Mouse (Mus musculus) heart, embryonic 10.5 days (tissue): ENCODE results near the gene Papolb. TPM values are rescaled to one million over a fixed set of nuclear protein-coding genes. Genes with fewer than 3 reads are reported as not detected.

Source experiments
- DNase-seq: peaks from one replicate; pipeline ENCODE4 v3.0.0-alpha.2; 2017; ENCODE audit warnings: low spot score
- H3K27ac ChIP-seq: fragments of 300-500 bp; sonication (generic); 2 replicates; pipeline ENCODE4 v1.5.1; 2016; ENCODE audit warnings: mild to moderate bottlenecking
- H3K27me3 ChIP-seq: fragments of 300-500 bp; sonication (generic); 2 replicates; pipeline ENCODE4 v1.6.1; 2016; ENCODE audit warnings: mild to moderate bottlenecking; ENCODE audit not compliant: poor library complexity, insufficient read depth, severe bottlenecking
- H3K36me3 ChIP-seq: fragments of 300-500 bp; sonication (generic); 2 replicates; pipeline ENCODE4 v1.6.1; 2016; ENCODE audit warnings: mild to moderate bottlenecking, moderate library complexity
- H3K4me1 ChIP-seq: fragments of 300-500 bp; sonication (generic); 2 replicates; pipeline ENCODE4 v1.6.1; 2016; ENCODE audit warnings: mild to moderate bottlenecking
- H3K4me3 ChIP-seq: fragments of 300-500 bp; sonication (generic); 2 replicates; pipeline ENCODE4 v1.5.1; 2016; ENCODE audit warnings: mild to moderate bottlenecking, moderate library complexity
- H3K9me3 ChIP-seq: fragments of 300-500 bp; sonication (generic); 2 replicates; pipeline ENCODE4 v1.6.1; 2016; ENCODE audit warnings: mild to moderate bottlenecking, moderate library complexity
- WGBS: fragments of 180-500 bp; shearing (Covaris S2); methylation state at CpG from one replicate; pipeline ENCODE4 v1.1.7; 2016; 5-methylcytosine and 5-hydroxymethylcytosine counted together
- polyA plus RNA-seq: library from polyadenylated mRNA; unstranded; fragments of >200 nt; fragmentation: Nextera tagmentation; extraction: Ambion mirVana; gene quantifications from 2 replicates; pipeline ENCODE4 v1.2.1, GENCODE M21; 2016

The Papolb gene
- polyA plus RNA-seq = 0.39 and 0.50 TPM in 2 replicates

DNA sequence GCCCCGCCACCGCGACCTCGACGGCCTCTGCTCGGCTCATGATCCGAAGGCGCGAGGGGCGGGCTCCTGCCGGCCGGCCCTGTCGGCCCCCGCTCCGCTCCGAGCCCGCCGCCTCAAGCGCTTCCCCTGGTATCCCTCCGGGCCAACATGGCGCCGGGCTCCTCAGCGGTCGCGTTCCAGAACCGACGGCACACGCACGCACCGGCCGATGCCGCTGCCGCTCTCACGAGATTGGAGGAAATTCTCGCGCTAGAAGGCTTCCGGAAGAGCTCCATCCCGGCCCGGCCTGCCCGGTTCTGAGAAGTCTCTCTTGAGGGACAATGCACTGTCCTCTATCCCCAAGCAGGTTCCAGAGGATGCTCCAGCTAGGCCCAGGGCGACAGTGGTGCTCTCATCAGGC lies at the start of gene Papolb:
Papolb (minus strand) TSS at position 162 of the 400 bp plus-strand sequence.
- H3K4me1 ChIP-seq = peaks cover 17% of the 10 kb centered on the region
- 39% methylated on average over 41 of the region's 41 CpGs for WGBS
- H3K36me3 ChIP-seq = peaks cover 5% of the 10 kb centered on the region; the same call in 1 of the 2 replicates
- DNase-seq = no peak
- H3K4me3 ChIP-seq = peak within 1 kb of the TSS; percentile 47
- peak within 1 kb of the TSS; percentile 79 for H3K27ac ChIP-seq
- H3K9me3 ChIP-seq = no peaks in the 10 kb centered on the region; the same call in 1 of the 2 replicates
- H3K27me3 ChIP-seq = peaks cover 21% of the 10 kb centered on the region

DNA sequence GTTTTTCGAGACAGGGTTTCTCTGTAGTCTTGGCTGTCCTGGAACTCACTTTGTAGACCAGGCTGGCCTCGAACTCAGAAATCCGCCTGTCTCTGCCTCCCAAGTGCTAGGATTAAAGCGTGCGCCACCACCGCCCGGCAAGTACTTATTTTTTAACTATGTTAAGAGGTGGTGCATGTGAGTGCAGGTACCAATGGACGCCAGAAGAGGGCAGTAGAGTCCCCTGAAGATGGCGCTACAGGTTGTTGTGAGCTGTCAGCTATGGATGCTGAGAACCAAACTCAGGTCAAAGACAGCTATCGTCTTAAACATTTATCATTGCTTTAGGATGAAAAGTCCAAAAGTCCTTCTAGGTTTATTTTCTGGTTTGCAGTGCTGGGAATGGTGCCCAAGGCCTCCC lies 48.3 kb upstream of the Papolb start:
- Histone ChIP-seq H3K27me3 (0 out of 2 replicates have a peak, but pooled peaks cover 5% of the 10 kb centered on the region), H3K9me3 (no peaks in the 10 kb centered on the region), H3K4me1 (no peaks in the 10 kb centered on the region), H3K4me3 (no peak overlapping the region), H3K36me3 (no peaks in the 10 kb centered on the region), H3K27ac (no peak overlapping the region)
- no peak for DNase-seq
- 83% methylated on average over 10 of the region's 10 CpGs for WGBS

GRCm38 (mm10) chr5:142576832-142577231 lies 47.0 kb upstream of the Papolb start:
- H3K36me3 ChIP-seq = no peaks in the 10 kb centered on the region
- DNase-seq = no peak
- H3K27me3 ChIP-seq = 0 out of 2 replicates have a peak, but pooled peaks cover 5% of the 10 kb centered on the region
- no peaks in the 10 kb centered on the region for H3K4me1 ChIP-seq
- no peaks in the 10 kb centered on the region for H3K9me3 ChIP-seq
- 72% methylated on average over 7 of the region's 7 CpGs for WGBS
- H3K4me3 ChIP-seq = no peak overlapping the region
- no peak overlapping the region for H3K27ac ChIP-seq

DNA sequence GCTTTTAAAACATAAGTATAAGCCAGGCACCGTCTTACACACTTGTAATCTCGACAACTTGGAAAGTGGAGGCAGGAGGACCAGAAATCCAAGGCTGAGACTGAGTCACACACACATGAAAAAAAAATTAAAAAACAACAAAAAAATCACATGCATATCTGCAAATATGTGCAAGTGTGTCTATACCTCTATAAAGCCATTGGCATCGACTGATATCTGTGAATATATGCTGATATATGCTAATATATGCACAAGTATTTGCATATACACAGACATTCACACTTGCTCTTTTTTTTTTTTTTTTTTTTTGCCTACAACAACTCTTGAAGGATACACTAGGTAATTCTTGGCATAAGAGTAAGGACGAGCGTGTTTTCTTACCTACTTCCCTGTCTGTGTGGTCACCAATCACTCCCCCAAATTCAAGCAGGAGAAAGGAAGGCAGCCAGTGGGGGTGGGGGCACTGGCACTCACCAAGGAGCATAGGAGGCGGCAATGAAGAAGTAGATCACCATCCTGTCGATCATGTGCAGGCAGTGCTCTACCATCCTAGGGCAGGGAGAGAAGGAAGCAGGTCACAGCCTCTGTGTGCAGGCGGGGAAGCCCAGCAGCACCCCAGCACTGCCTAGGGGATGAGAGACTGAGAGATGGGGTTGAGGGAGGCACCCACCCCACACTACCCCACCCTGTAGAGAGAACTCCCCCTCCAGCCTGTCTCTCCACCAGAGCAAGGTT lies 44.6 kb upstream of the Papolb start:
- H3K36me3 ChIP-seq = no peaks in the 10 kb centered on the region
- no peaks in the 10 kb centered on the region for H3K9me3 ChIP-seq
- H3K4me1 ChIP-seq = no peaks in the 10 kb centered on the region
- H3K27ac ChIP-seq = no peak overlapping the region
- H3K27me3 ChIP-seq = no peaks in the 10 kb centered on the region
- DNase-seq = no peak
- WGBS = 73% methylated on average over 8 of the region's 8 CpGs
- no peak overlapping the region for H3K4me3 ChIP-seq

DNA sequence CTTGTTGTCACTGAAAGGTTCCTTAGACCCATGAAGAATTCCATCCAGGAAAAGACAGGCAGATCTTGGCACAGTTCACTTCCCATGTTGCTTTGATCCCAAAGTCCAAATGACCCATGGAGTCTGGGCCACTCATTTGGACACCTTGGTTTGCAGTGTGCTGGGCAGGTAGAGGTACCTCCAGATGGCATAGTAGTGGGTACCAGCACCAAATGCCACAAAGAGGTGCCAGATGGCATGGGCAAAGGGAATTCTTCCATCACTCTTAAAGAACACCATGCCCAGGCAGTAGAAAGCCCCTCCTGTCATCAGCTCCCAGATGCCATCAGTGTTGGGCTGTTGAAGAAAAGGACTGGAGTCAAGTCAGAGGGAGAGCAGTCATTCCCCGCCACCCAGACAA lies 34.7 kb upstream of the Papolb start:
- Histone ChIP-seq H3K4me1 (no peaks in the 10 kb centered on the region), H3K27me3 (no peaks in the 10 kb centered on the region; the same call in 1 of the 2 replicates), H3K27ac (no peak overlapping the region), H3K36me3 (no peaks in the 10 kb centered on the region), H3K9me3 (no peaks in the 10 kb centered on the region), H3K4me3 (no peak overlapping the region)
- WGBS = 74% methylated on average over 1 of the region's 1 CpGs
- DNase-seq = no peak

DNA sequence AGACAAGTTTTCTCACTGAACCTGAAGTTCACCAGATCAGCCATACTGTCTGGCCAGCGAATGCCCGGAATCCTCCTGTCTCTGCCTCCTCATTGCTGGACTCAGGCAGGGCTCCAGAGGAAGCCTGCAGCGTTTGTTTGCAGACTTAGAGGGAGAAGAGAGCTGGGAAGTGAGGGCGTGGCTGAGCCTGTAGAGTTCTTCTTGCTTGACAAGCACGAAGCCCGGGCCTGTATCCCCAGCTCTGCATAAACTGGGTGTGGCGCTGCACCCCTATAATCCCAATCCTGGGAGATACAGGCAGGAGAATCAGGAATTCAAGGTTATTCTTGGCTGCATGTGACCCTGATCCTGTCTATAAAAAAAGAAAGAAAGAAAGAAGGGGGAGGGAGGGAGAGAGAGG lies 30.4 kb upstream of the Papolb start:
- DNase-seq = no peak
- no peak overlapping the region for H3K4me3 ChIP-seq
- H3K9me3 ChIP-seq = no peaks in the 10 kb centered on the region
- H3K4me1 ChIP-seq = no peaks in the 10 kb centered on the region
- no peaks in the 10 kb centered on the region for H3K36me3 ChIP-seq
- no peak overlapping the region for H3K27ac ChIP-seq
- 44% methylated on average over 7 of the region's 7 CpGs for WGBS
- H3K27me3 ChIP-seq = no peaks in the 10 kb centered on the region; the same call in 1 of the 2 replicates

DNA sequence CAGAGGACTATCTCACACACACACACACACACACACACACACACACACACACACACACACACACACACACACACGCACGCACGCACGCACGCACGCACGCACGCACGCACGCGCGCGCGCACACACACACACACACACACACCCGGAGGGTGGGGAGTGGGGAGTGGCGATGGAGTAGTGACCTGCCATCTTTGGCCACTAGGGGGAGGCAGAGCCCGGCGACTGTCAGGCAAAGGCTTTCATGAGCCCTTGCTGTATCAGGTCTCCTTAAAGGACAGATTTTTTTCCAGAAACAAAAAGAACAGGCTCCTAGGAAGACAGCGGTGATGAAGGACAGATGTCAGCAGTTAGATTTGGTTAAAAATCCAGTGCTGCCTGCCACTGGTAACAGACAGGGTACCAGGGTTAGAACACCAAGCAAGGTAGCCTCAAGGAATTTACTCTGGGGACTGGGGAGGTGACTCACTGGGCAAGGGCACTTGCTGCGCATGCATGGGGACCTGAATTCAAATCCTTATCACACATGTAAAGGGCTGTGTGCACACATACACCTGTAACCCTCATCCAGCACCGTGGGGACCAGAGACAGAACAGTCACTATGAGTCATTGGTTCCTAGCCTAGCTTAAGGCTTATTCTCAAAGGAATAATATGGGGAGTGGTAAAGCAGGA lies 27.7 kb upstream of the Papolb start:
- no peaks in the 10 kb centered on the region for H3K9me3 ChIP-seq
- H3K27me3 ChIP-seq = no peaks in the 10 kb centered on the region; the same call in 1 of the 2 replicates
- peak overlapping the region; percentile 22; the same call in 1 of the 2 replicates for H3K4me3 ChIP-seq
- WGBS = 15% methylated on average over 18 of the region's 21 CpGs
- no peaks in the 10 kb centered on the region for H3K36me3 ChIP-seq
- H3K27ac ChIP-seq = no peak overlapping the region
- H3K4me1 ChIP-seq = no peaks in the 10 kb centered on the region
- peak; percentile 83 for DNase-seq

DNA sequence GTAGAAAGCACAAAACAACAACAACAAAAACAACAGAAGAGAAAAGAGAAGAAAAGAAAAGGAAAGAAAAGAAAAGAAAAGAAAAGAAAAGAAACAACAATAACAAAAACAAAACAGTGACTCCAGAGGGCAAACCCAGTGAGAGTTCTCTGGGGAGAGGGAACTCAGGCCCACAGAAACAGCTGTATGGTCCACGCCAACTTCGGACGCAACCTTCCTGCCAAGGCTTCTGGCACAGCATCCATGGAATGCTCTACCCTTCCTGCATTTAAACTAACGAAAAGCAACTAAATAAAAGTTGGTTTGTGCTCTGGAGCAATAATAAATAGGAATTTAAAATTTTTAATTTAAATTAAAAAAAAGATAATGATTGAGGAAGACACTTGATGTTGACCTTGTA lies 26.8 kb upstream of the Papolb start:
- 94% methylated on average over 4 of the region's 4 CpGs for WGBS
- H3K27me3 ChIP-seq = no peaks in the 10 kb centered on the region; the same call in 1 of the 2 replicates
- H3K36me3 ChIP-seq = no peaks in the 10 kb centered on the region
- H3K4me3 ChIP-seq = no peak overlapping the region
- H3K9me3 ChIP-seq = no peaks in the 10 kb centered on the region
- no peak for DNase-seq
- H3K27ac ChIP-seq = no peak overlapping the region
- no peaks in the 10 kb centered on the region for H3K4me1 ChIP-seq

DNA sequence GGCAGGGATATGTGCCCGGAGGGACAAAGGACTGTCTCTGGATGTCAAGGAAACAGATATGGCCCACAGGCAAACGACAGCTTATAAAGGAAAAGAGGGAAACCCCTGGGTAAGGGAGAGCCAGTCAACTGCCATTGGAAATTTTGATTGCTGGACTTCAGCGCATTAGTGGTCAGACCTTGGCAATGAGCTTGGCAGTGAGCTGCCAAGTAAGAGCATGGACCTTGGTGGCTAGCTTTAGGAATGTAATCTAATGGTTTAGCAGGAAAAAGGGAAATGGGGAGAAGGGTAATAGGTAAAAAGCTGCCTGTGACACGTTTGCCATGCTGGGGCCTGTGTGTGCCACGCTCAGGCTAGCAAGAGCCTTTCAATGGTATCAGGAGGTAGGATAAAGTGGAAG lies 26.0 kb upstream of the Papolb start:
- no peak overlapping the region for H3K27ac ChIP-seq
- H3K4me3 ChIP-seq = no peak overlapping the region
- WGBS = 78% methylated on average over 5 of the region's 5 CpGs
- peaks cover 4% of the 10 kb centered on the region for H3K4me1 ChIP-seq
- no peaks in the 10 kb centered on the region for H3K9me3 ChIP-seq
- no peaks in the 10 kb centered on the region for H3K36me3 ChIP-seq
- no peaks in the 10 kb centered on the region; the same call in 1 of the 2 replicates for H3K27me3 ChIP-seq
- DNase-seq = no peak

DNA sequence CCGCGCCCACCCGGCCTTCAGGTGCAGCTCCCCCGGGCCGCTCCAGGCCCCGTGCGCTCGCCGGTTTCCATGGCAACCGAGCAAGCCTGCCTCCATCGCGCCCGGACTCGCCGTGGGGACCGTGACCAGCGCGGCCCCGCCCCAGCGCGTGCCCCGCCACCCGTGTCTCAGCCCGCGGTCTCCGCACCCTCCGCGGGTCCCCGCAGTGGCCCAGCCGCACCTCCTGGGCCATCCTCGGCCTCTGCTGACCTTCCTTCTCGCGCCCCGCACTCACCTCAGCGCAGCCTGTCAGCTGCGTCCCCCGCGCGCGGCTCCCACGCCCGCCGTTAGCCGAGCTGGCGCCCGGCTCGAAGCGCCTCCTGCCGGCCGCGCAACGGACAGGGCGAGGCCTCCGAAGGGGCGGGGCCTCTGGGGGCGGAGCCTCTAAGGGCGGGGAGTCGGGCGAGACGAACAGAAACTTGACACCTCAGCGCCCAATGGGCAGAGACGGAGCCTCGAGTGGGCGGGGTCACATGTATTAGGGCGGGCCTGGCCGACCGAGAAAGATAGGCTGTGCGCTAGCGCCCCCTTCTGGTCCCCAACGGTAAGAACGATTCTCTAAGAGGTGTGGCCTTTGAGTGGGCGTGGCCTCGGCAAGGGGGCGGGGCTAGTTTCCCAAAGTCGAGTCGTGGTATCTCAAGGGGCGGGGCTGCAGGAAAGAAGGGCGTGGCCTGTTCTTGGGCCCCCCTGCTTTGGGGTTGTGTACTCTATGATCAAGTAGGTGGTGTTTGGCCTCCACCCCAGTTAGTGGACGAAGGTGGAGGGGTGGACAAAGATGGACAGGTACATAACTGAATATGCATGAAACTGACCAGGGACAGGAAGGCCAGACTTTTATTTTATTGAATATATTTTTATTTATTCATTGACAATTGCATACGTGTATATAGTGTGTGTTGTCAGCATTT lies 21.1 kb upstream of the Papolb start, which contains the start of gene Radil:
Radil (minus strand) TSS at position 393 of the 947 bp plus-strand sequence.
- WGBS = 3% methylated on average over 76 of the region's 80 CpGs
- Histone ChIP-seq H3K9me3 (no peaks in the 10 kb centered on the region), H3K27me3 (no peaks in the 10 kb centered on the region), H3K27ac (peak within 1 kb of the TSS; percentile 89), H3K36me3 (no peaks in the 10 kb centered on the region), H3K4me1 (peaks cover 42% of the 10 kb centered on the region), H3K4me3 (peak within 1 kb of the TSS; percentile 82)
- peak; percentile 98 for DNase-seq

GRCm38 (mm10) chr5:142549961-142550705 lies 20.3 kb upstream of the Papolb start:
- Histone ChIP-seq H3K4me1 (peaks cover 51% of the 10 kb centered on the region), H3K27me3 (no peaks in the 10 kb centered on the region), H3K4me3 (peak overlapping the region; percentile 82), H3K36me3 (no peaks in the 10 kb centered on the region), H3K9me3 (no peaks in the 10 kb centered on the region), H3K27ac (peak overlapping the region; percentile 89)
- 1% methylated on average over 31 of the region's 31 CpGs for WGBS
- DNase-seq = peak; percentile 92

DNA sequence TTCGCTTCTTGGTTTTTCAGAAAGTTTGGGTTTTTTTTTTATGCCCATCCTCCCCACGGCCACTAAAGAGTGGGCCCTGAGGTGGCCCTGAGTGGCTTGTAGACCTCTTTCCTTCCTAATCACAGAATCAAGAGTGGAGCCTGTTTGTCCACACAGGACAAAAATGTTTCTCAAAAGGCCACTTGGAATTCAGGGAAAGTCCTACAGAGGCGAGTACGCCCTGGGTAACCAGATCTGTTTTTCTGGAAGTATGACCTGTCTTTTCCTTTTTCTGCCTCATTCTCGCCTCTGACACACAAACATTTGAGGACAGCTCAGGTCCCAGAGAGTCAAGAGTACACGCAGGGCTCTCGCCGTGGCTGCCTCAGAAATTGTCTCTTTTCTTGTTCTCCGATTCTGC lies 19.6 kb upstream of the Papolb start:
- H3K36me3 ChIP-seq = no peaks in the 10 kb centered on the region
- H3K9me3 ChIP-seq = no peaks in the 10 kb centered on the region
- no peak for DNase-seq
- H3K27me3 ChIP-seq = no peaks in the 10 kb centered on the region
- WGBS = 34% methylated on average over 9 of the region's 9 CpGs
- peaks cover 58% of the 10 kb centered on the region for H3K4me1 ChIP-seq
- peak overlapping the region; percentile 82; the same call in 1 of the 2 replicates for H3K4me3 ChIP-seq
- H3K27ac ChIP-seq = peak overlapping the region; percentile 89
